ENCODE assay signal across 8 mouse cellular contexts in genomic region chr16:31347581-31347980, GRCm38 (mm10). TPM values are rescaled to one million over a fixed set of nuclear protein-coding genes. Genes with fewer than 3 reads are reported as not detected.
DNase-seq lines count a peak whose midpoint lies in the region; ATAC-seq and TF ChIP-seq lines count a peak whose summit lies in the region.

No protein-coding gene starts in this region.

- H3K27me3 ChIP-seq in intestine, embryonic 15.5 days (replicated peaks): no peaks in the 10 kb centered on the region
- no peaks in the 10 kb centered on the region for H3K27me3 ChIP-seq in small intestine, adult 2 months (ENCODE audit: control insufficient read depth, insufficient read depth, low read length)

- peak; percentile 80 for TF ChIP-seq CTCF in left cerebral cortex, adult 2 months (IDR thresholded peaks at IDR 0.05)
- TF ChIP-seq CTCF in small intestine, adult 2 months (IDR thresholded peaks at IDR 0.05; ENCODE audit: extremely low read depth, insufficient read length, insufficient replicate concordance, low read depth, low read length): peak; percentile 38; the same call in 1 of the 2 replicates

- H3K4me1 ChIP-seq in intestine, embryonic 15.5 days (replicated peaks): peaks cover 2% of the 10 kb centered on the region; the same call in 1 of the 2 replicates
- peaks cover 3% of the 10 kb centered on the region; the same call in 1 of the 2 replicates for H3K4me1 ChIP-seq in small intestine, adult 2 months (ENCODE audit: control insufficient read depth, insufficient read depth, insufficient read length, low read length)

- ATAC-seq in intestine, embryonic 15.5 days: peak; percentile 61; the same call in 1 of the 2 replicates

- no peak overlapping the region for H3K27ac ChIP-seq in intestine, embryonic 15.5 days
- H3K27ac ChIP-seq in left cerebral cortex, adult 2 months: no peak overlapping the region
- H3K27ac ChIP-seq in small intestine, adult 2 months (ENCODE audit: insufficient read depth, low read depth, low read length): no peak overlapping the region

- H3K4me3 ChIP-seq in intestine, embryonic 15.5 days (replicated peaks): no peak overlapping the region
- H3K4me3 ChIP-seq in left cerebral cortex, adult 2 months: 0 out of 2 replicates have a peak overlapping the region, but pooled peaks have one; percentile 1
- H3K4me3 ChIP-seq in small intestine, adult 2 months (ENCODE audit: low read depth, low read length): peak overlapping the region; percentile 31; the same call in 1 of the 2 replicates

- H3K9ac ChIP-seq in intestine, embryonic 15.5 days: no peak overlapping the region

- TF ChIP-seq POLR2A in small intestine, adult 2 months (IDR thresholded peaks at IDR 0.05; ENCODE audit: low read depth, low read length): no peak

- WGBS in intestine, embryonic 15.5 days: 16% methylated on average over 14 of the region's 14 CpGs
- 22% methylated on average over 14 of the region's 14 CpGs for WGBS in small intestine, adult 2 months

- no peaks in the 10 kb centered on the region for H3K36me3 ChIP-seq in intestine, embryonic 15.5 days
- H3K36me3 ChIP-seq in small intestine, adult 2 months (ENCODE audit: control insufficient read depth, insufficient read depth, low read length): no peaks in the 10 kb centered on the region

- DNase-seq in adrenal gland, postnatal 25 days: peak; percentile 68
- DNase-seq in embryo, embryonic 11 days: peak; percentile 78
- peak; percentile 64 to 76 for DNase-seq in gastrocnemius, postnatal 36 days
- peak; percentile 75 to 78 for DNase-seq in left cerebral cortex, adult 2 months (ENCODE audit: extremely low spot score in 1 of 2, low spot score in 2 of 2)
- peak; percentile 80 for DNase-seq in lung, postnatal 36 days
- no peak for DNase-seq in T-cell, adult 2 months (ENCODE audit: low spot score)

- intact Hi-C loops in gastrocnemius, postnatal 36 days (cut with DNase I): loop anchor here (5.0 kb wide), 2 partner anchors 70 to 85 kb away; partner anchors contain the start of gene Ppp1r2
- intact Hi-C loops in left cerebral cortex, adult 2 months (cut with DNase I): loop anchor here (1.0 to 5.0 kb wide), 3 partner anchors 72 to 145 kb away; partner anchors contain the start of genes Acap2 and Ppp1r2

- H3K9me3 ChIP-seq in intestine, embryonic 15.5 days: no peaks in the 10 kb centered on the region

- H3K4me2 ChIP-seq in intestine, embryonic 15.5 days (replicated peaks): peak overlapping the region; percentile 46

RNA-seq across cellular contexts. Expression of gene Apod, which starts 33.0 kb away (rescaled TPM):
- 3.3 and 7.6 TPM in 2 replicates for total RNA-seq in adrenal gland, postnatal 25 days (2021)
- total RNA-seq in gastrocnemius, postnatal 36 days (2021): 10 to 100 TPM; 15.5 to 31.3 TPM
- polyA plus RNA-seq in intestine, embryonic 15.5 days (2015; fragmentation: Nextera tagmentation; extraction: Ambion mirVana): 0.49 and 0.60 TPM in 2 replicates
- 100 to 1,000 TPM; 125 to 160 TPM for total RNA-seq in left cerebral cortex, adult 2 months (2021)
- 0.06 and 0.35 TPM in 2 replicates for polyA plus RNA-seq in small intestine, adult 2 months (2012; rRNA removed)
